Mouse (Mus musculus): ENCODE data around the gene Btbd16.

GRCm38 (mm10) chr7:130727560-130727959 lies 46.3 kb upstream of the Btbd16 start:
- TF ChIP-seq CTCF (IDR thresholded peaks at IDR 0.05; ENCODE audit: low read depth) (no peak), EP300 (IDR thresholded peaks at IDR 0.05; ENCODE audit: low read depth) (no peak)

Data from liver, postnatal 0 days (tissue).